Mouse (Mus musculus) erythroblast, embryonic 14.5 days (primary cell): ENCODE measurements around the gene Slc9a8.

Experiments used
- GATA1 ChIP-seq: IDR thresholded peaks from 2 replicates; pipeline ENCODE4 v1.6.1; 2012; ENCODE audit warnings: low read length, inconsistent platforms, mixed read lengths
- TAL1 ChIP-seq: IDR thresholded peaks from 3 replicates; pipeline ENCODE4 v1.6.1; 2012; ENCODE audit warnings: low read length, inconsistent platforms, mixed read lengths

- TF ChIP-seq TAL1 (no peak), GATA1 (no peak)
Observed at GRCm38 (mm10) chr2:167435631-167436030, 14.1 kb downstream of the Slc9a8 start.
